Mouse (Mus musculus) small intestine, adult 2 months (tissue): ENCODE measurements around the gene Thy1. TPM values are rescaled to one million over a fixed set of nuclear protein-coding genes. Genes with fewer than 3 reads are reported as not detected.

ENCODE experiments used
- H3K27ac ChIP-seq: fragments of 200-500 bp; 2 replicates; pipeline ENCODE4 v1.5.1; 2012; ENCODE audit warnings: low read depth, low read length, control low read depth, inconsistent platforms; ENCODE audit not compliant: insufficient read depth
- H3K27me3 ChIP-seq: fragments of 200-500 bp; 2 replicates; pipeline ENCODE4 v1.6.1; 2012; ENCODE audit warnings: mild to moderate bottlenecking, moderate library complexity, low read length, inconsistent platforms; ENCODE audit not compliant: control insufficient read depth, insufficient read depth
- H3K36me3 ChIP-seq: fragments of 200-500 bp; 2 replicates; pipeline ENCODE4 v1.6.1; 2012; ENCODE audit warnings: mild to moderate bottlenecking, low read length, control low read depth, inconsistent platforms; ENCODE audit not compliant: control insufficient read depth, insufficient read depth
- H3K4me1 ChIP-seq: fragments of 200-500 bp; 2 replicates; pipeline ENCODE4 v1.6.1; 2012; ENCODE audit warnings: low read length, inconsistent platforms, mixed read lengths; ENCODE audit not compliant: control insufficient read depth, insufficient read depth, insufficient read length
- H3K4me3 ChIP-seq: fragments of 200-500 bp; 2 replicates; pipeline ENCODE4 v1.5.1; 2012; ENCODE audit warnings: low read depth, mild to moderate bottlenecking, control low read depth, inconsistent platforms, low read length, moderate library complexity
- CTCF ChIP-seq: fragments of 200-500 bp; IDR thresholded peaks from 2 replicates; pipeline ENCODE4 v1.5.1; 2012; ENCODE audit warnings: low read depth, mild to moderate bottlenecking, control low read depth, inconsistent platforms, low read length, moderate library complexity, mixed read lengths; ENCODE audit not compliant: insufficient replicate concordance, insufficient read length; ENCODE audit errors: extremely low read depth
- POLR2A ChIP-seq: fragments of 200-500 bp; IDR thresholded peaks from 2 replicates; pipeline ENCODE4 v1.6.1; 2012; ENCODE audit warnings: low read depth, mild to moderate bottlenecking, control low read depth, inconsistent platforms, low read length, moderate library complexity
- WGBS: fragments of 180-500 bp; shearing (Covaris S2); methylation state at CpG from one replicate; pipeline ENCODE4 v1.1.7; 2018; 5-methylcytosine and 5-hydroxymethylcytosine counted together
- polyA plus RNA-seq: library from polyadenylated mRNA; depleted of rRNA; stranded (reverse); fragments of >200 nt; gene quantifications from 2 replicates; pipeline ENCODE4 v1.2.3, GENCODE M21; 2012; rRNA removed

Thy1 gene
- polyA plus RNA-seq = 17.0 and 20.7 TPM in 2 replicates

GRCm38 (mm10) chr9:44042836-44043707 lies at the start of gene Thy1:
TSS of gene Thy1 (plus strand) at chr9:44043384.
- Histone ChIP-seq H3K27ac (no peak within 1 kb of the TSS), H3K27me3 (peaks cover 15% of the 10 kb centered on the region), H3K4me3 (peak within 1 kb of the TSS; percentile 54), H3K4me1 (peaks cover 2% of the 10 kb centered on the region; the same call in 1 of the 2 replicates), H3K36me3 (no peaks in the 10 kb centered on the region)
- no peak for TF ChIP-seq CTCF
- no peak; the same call in 1 of the 2 replicates for TF ChIP-seq POLR2A
- WGBS = 4% methylated on average over 30 of the region's 30 CpGs

GRCm38 (mm10) chr9:43997681-43998080 lies 45.5 kb upstream of the Thy1 start:
- 79% methylated on average over 2 of the region's 2 CpGs for WGBS
- Histone ChIP-seq H3K4me1 (no peaks in the 10 kb centered on the region), H3K36me3 (no peaks in the 10 kb centered on the region), H3K4me3 (no peak overlapping the region), H3K27me3 (no peaks in the 10 kb centered on the region), H3K27ac (no peak overlapping the region)
- no peak for TF ChIP-seq POLR2A
- no peak for TF ChIP-seq CTCF

- no peaks in the 10 kb centered on the region for H3K4me1 ChIP-seq
- no peaks in the 10 kb centered on the region for H3K36me3 ChIP-seq
- 85% methylated on average over 4 of the region's 4 CpGs for WGBS
- H3K27me3 ChIP-seq = no peaks in the 10 kb centered on the region
- no peak for TF ChIP-seq POLR2A
- TF ChIP-seq CTCF = no peak
- H3K27ac ChIP-seq = no peak overlapping the region
- no peak overlapping the region for H3K4me3 ChIP-seq
These were observed 44.3 kb upstream of the Thy1 start for GRCm38 (mm10) chr9:43998851-43999250.

- Histone ChIP-seq H3K36me3 (no peaks in the 10 kb centered on the region), H3K4me3 (no peak overlapping the region), H3K27me3 (no peaks in the 10 kb centered on the region), H3K4me1 (no peaks in the 10 kb centered on the region), H3K27ac (no peak overlapping the region)
- WGBS = 52% methylated on average over 3 of the region's 3 CpGs
- TF ChIP-seq POLR2A = no peak
- no peak for TF ChIP-seq CTCF
These were observed 38.8 kb upstream of the Thy1 start for GRCm38 (mm10) chr9:44004362-44004761.

DNA sequence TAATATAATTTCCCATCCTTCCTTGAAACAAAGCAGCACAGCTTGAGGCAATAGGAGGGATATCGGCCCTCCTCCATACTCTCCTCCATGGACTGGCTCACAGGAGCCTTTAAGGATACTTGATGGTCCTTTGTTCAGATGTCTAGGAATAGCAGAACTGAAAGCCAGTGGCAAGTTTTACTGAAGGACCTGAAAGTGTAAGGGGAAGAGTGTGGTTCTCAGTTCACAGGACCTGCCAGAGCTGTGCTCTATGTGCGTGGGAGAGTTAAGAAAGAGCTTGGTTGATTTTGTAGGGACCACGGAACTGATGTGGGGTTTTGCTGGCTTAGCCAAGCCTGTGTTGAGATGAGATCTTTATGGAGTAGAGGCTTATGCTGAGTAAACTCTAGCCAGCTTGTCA lies 37.9 kb upstream of the Thy1 start:
- Histone ChIP-seq H3K4me3 (no peak overlapping the region), H3K4me1 (no peaks in the 10 kb centered on the region), H3K27ac (no peak overlapping the region), H3K27me3 (no peaks in the 10 kb centered on the region), H3K36me3 (no peaks in the 10 kb centered on the region)
- no peak for TF ChIP-seq CTCF
- WGBS = 77% methylated on average over 3 of the region's 3 CpGs

DNA sequence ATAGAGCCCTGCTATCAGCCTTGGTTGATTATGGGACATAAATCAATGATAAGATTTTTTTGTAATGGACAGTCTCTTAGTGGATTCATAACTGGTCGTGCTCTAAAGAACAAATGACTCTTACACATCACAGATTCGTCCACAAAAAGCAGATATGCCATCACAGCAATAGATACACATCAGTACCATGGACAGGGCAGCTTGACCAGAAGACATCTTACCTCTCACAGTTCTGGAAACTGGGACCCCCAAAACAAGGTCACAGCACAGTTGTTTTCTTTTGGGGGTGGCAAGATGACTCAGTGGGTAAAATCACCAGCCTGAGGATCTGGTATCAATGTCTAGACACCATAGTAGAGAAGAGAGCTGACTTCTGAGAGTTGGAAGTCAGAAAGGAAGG lies 35.9 kb upstream of the Thy1 start:
- Histone ChIP-seq H3K4me1 (no peaks in the 10 kb centered on the region), H3K27ac (no peak overlapping the region)
- WGBS = 51% methylated on average over 2 of the region's 2 CpGs

GRCm38 (mm10) chr9:44007991-44008390 lies 35.2 kb upstream of the Thy1 start:
- 76% methylated on average over 3 of the region's 3 CpGs for WGBS
- no peaks in the 10 kb centered on the region for H3K36me3 ChIP-seq
- H3K27me3 ChIP-seq = no peaks in the 10 kb centered on the region
- H3K4me3 ChIP-seq = no peak overlapping the region
- H3K4me1 ChIP-seq = no peaks in the 10 kb centered on the region
- no peak overlapping the region for H3K27ac ChIP-seq
- TF ChIP-seq CTCF = no peak
- no peak for TF ChIP-seq POLR2A

More for the DNA sequence above, 35.9 kb upstream of the Thy1 start:
- Histone ChIP-seq H3K27me3 (no peaks in the 10 kb centered on the region), H3K36me3 (no peaks in the 10 kb centered on the region), H3K4me3 (no peak overlapping the region)
- no peak for TF ChIP-seq POLR2A
- TF ChIP-seq CTCF = no peak
